Mouse (Mus musculus) hindbrain, embryonic 14.5 days (tissue): ENCODE results near the gene Gm867. TPM values are rescaled to one million over a fixed set of nuclear protein-coding genes. Genes with fewer than 3 reads are reported as not detected.

Experiments used
- ATAC-seq: fragments of 200-750 bp; cut with Nextera tagmentation; 2 replicates; pipeline ENCODE4 v1.8.0; 2017; ENCODE audit warnings: moderate number of reproducible peaks, mild to moderate bottlenecking, moderate TSS enrichment, moderate library complexity; ENCODE audit not compliant: low FRiP score
- DNase-seq: peaks from one replicate; pipeline ENCODE4 v3.0.0-alpha.2; 2015; ENCODE audit warnings: low spot score
- H3K27ac ChIP-seq: fragments of 300-500 bp; sonication (generic); 2 replicates; pipeline ENCODE4 v1.5.1; 2014; ENCODE audit warnings: mild to moderate bottlenecking, moderate library complexity
- H3K27me3 ChIP-seq: fragments of 300-500 bp; sonication (generic); 2 replicates; pipeline ENCODE4 v1.6.1; 2014; ENCODE audit warnings: mild to moderate bottlenecking, low read length, mixed read lengths; ENCODE audit not compliant: control insufficient read depth, insufficient read depth
- H3K36me3 ChIP-seq: fragments of 300-500 bp; sonication (generic); replicated peaks from 2 replicates; pipeline ENCODE4 v1.6.1; 2014; ENCODE audit not compliant: control insufficient read depth, insufficient read depth
- H3K4me1 ChIP-seq: fragments of 300-500 bp; sonication (generic); replicated peaks from 2 replicates; pipeline ENCODE4 v1.6.1; 2014; ENCODE audit warnings: antibody characterized with exemption, low read length, mixed read lengths; ENCODE audit not compliant: control insufficient read depth, insufficient read depth
- H3K4me2 ChIP-seq: fragments of 300-500 bp; sonication (generic); replicated peaks from 2 replicates; pipeline ENCODE4 v1.6.1; 2014; ENCODE audit warnings: mild to moderate bottlenecking, moderate library complexity
- H3K4me3 ChIP-seq: fragments of 300-500 bp; sonication (generic); replicated peaks from 2 replicates; pipeline ENCODE4 v1.5.1; 2014; ENCODE audit warnings: mild to moderate bottlenecking, low read length
- H3K9ac ChIP-seq: fragments of 300-500 bp; sonication (generic); 2 replicates; pipeline ENCODE4 v1.6.1; 2014
- H3K9me3 ChIP-seq: fragments of 300-500 bp; sonication (generic); 2 replicates; pipeline ENCODE4 v1.6.1; 2016; ENCODE audit warnings: low read length; ENCODE audit not compliant: control insufficient read depth
- WGBS: fragments of 180-500 bp; shearing (Covaris S2); extraction: QIAGEN DNeasy Blood & Tissue Kit; methylation state at CpG from one replicate; pipeline ENCODE4 v1.1.7; 2014; 5-methylcytosine and 5-hydroxymethylcytosine counted together
- polyA plus RNA-seq: library from polyadenylated mRNA; unstranded; fragments of >200 nt; fragmentation: Nextera tagmentation; extraction: Ambion mirVana; gene quantifications from 2 replicates; pipeline ENCODE4 v1.2.1, GENCODE M21; 2014

Gm867 gene
- 2.4 and 3.1 TPM in 2 replicates for polyA plus RNA-seq

DNA sequence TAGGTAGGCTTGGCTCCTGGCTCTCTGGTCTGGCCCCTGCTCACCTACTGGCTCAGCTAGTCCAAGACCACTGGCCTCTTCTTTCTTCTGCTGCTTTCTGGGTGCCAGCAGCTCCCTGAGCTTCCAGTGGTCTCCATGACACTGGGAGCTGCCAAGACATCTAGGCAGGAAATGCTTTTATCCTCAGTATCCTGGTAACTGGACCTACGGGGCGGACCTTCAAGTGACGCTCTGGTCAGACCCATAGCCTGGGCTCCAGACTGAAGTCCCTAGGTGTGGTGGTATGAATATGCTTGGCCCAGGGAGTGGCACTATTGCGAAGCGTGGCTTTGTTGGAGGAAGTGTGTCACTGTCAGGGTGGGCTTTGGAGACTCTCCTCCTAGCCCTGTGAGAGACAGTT lies at the start of gene Gm867:
Gene Gm867 (minus strand): TSS at position 153 of the 400 bp plus-strand sequence.
- peaks cover 11% of the 10 kb centered on the region; the same call in 1 of the 2 replicates for H3K27me3 ChIP-seq
- H3K4me3 ChIP-seq, result no peak within 1 kb of the TSS
- no peak within 1 kb of the TSS for H3K27ac ChIP-seq
- H3K4me2 ChIP-seq, result no peak within 1 kb of the TSS
- WGBS, result 61% methylated on average over 5 of the region's 5 CpGs
- H3K9ac ChIP-seq, result no peak within 1 kb of the TSS
- peaks cover 10% of the 10 kb centered on the region; the same call in 1 of the 2 replicates for H3K4me1 ChIP-seq
- H3K36me3 ChIP-seq, result no peaks in the 10 kb centered on the region
- DNase-seq, result no peak
- no peaks in the 10 kb centered on the region for H3K9me3 ChIP-seq
- ATAC-seq, result no peak

DNA sequence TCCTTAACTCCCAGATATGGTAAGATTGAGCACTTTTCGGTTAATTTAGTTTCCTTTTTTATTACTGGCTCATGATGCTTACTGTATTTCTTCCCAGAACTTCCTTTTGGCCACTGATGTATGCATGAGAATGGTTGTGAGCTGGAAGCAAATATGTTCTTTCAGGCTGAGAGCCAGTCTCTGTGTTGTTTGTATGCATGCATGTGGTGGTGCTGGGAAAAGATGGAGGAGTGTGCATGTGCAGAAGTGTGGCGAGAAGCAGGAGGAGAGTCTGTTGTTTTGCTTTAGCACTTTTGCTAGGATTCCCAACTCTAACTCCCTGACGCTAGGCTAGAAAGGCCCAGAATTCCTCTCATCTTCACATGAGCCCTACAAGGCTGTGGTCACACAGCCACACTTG lies 39.0 kb upstream of the Gm867 start:
- ATAC-seq (no peak), DNase-seq (no peak)
- H3K9ac ChIP-seq, result no peak overlapping the region
- no peak overlapping the region for H3K4me3 ChIP-seq
- H3K4me1 ChIP-seq, result no peaks in the 10 kb centered on the region
- no peaks in the 10 kb centered on the region for H3K36me3 ChIP-seq
- H3K9me3 ChIP-seq, result no peaks in the 10 kb centered on the region
- H3K4me2 ChIP-seq, result no peak overlapping the region
- WGBS, result 95% methylated on average over 3 of the region's 3 CpGs
- H3K27ac ChIP-seq, result no peak overlapping the region
- no peaks in the 10 kb centered on the region for H3K27me3 ChIP-seq

DNA sequence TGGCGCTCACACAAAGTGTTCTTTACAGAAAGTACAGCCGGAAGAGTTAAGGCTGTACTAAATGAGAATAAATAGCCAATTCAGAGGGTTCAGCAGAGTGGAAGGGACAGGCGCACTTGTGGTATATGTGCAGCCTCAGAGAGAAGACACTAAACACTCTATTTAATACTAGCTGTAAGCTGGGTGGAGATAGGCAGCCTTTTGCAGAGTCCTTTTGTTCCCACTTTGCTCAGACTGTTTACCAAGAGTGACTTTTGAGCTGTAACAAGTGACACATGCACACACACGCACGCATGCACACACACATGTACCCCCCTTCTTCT lies 38.3 kb upstream of the Gm867 start:
- H3K27ac ChIP-seq, result no peak overlapping the region
- 70% methylated on average over 5 of the region's 5 CpGs for WGBS
- no peak for DNase-seq

DNA sequence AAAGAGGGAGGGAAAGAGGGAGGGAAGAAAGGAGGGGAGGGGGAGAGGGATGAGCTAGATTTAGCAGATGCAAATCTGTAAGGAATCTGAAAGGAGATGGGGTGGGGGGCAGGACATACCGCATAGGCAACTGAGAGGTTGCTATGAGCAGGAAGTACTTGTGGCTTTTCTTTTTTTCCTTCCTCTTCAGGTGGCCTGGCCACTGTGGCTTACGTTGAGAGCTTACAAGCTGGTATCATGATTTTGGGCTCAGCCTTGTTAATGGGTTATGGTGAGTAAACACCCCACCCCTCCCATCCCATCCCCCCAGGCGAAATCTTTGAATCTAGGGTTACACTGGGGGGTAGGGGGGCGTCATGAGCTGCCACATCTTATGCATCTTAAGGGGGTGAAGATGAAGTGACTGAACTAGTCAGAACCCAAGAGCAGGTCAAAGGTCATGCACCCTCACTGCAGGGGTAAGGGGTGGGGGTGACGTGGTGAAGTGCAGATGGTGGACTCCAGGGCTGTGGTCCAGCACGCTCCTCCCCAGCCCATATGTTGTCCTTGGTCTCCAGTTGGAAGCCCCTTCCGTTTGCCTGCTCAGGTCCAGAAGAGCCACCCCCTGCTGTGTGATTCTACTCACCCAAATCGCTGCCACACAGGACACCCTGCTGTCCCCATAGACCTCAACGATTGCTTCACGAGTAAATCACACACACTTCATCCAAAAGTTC lies 37.8 kb upstream of the Gm867 start:
- 49% methylated on average over 10 of the region's 10 CpGs for WGBS
- H3K4me3 ChIP-seq, result no peak overlapping the region
- H3K9ac ChIP-seq, result no peak overlapping the region
- no peak overlapping the region for H3K4me2 ChIP-seq
- ATAC-seq, result no peak
- H3K9me3 ChIP-seq, result no peaks in the 10 kb centered on the region
- no peaks in the 10 kb centered on the region for H3K4me1 ChIP-seq
- H3K27ac ChIP-seq, result no peak overlapping the region
- no peak for DNase-seq
- H3K36me3 ChIP-seq, result no peaks in the 10 kb centered on the region
- H3K27me3 ChIP-seq, result no peaks in the 10 kb centered on the region

More for the DNA sequence above, 38.3 kb upstream of the Gm867 start:
- Histone ChIP-seq H3K4me1 (no peaks in the 10 kb centered on the region), H3K4me3 (no peak overlapping the region), H3K36me3 (no peaks in the 10 kb centered on the region), H3K27me3 (no peaks in the 10 kb centered on the region), H3K4me2 (no peak overlapping the region), H3K9ac (no peak overlapping the region), H3K9me3 (no peaks in the 10 kb centered on the region)
- ATAC-seq, result no peak

DNA sequence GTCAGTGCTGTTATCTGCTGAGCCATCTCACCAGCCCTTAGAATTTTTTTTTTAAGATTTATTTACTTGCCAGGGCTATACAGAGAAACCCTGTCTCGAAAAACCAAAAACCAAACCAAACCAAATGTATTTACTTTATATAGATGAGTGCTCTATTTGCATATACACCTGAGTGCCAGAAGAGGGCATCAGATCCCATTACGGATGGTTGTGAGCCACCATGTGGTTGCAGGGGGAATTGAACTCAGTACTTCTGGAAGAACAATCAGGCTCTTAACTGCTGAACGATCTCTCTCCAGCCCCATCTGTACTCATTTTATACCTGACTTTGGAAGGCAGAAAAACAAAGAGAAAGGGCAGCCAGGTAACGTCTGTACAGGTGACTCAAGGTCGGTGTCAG lies 34.7 kb upstream of the Gm867 start:
- Histone ChIP-seq H3K36me3 (no peaks in the 10 kb centered on the region), H3K4me2 (no peak overlapping the region), H3K9ac (no peak overlapping the region), H3K27ac (no peak overlapping the region), H3K27me3 (no peaks in the 10 kb centered on the region), H3K4me3 (no peak overlapping the region), H3K9me3 (no peaks in the 10 kb centered on the region), H3K4me1 (no peaks in the 10 kb centered on the region)
- WGBS, result 79% methylated on average over 5 of the region's 5 CpGs
- no peak for DNase-seq
- ATAC-seq, result no peak

DNA sequence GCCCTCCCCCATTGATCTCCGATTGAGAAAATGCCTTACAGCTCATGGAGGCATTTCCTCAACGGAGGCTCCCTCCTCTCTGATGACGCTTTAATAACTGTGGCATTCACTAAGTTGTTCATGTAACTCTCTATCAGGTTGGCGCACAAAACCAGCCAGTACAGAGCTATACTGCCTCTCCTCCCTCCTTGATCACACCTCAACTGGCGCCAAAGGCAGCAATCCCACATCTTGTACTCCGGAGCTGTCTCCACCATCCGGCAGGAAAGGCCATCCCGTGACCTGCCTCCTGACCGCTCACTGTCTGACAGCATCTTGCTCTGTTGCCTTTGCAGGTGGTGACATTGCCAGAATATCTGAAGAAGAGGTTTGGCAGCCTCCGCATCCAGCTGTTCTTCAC lies 33.4 kb upstream of the Gm867 start:
- no peak for ATAC-seq
- no peaks in the 10 kb centered on the region for H3K4me1 ChIP-seq
- 92% methylated on average over 10 of the region's 10 CpGs for WGBS

DNA sequence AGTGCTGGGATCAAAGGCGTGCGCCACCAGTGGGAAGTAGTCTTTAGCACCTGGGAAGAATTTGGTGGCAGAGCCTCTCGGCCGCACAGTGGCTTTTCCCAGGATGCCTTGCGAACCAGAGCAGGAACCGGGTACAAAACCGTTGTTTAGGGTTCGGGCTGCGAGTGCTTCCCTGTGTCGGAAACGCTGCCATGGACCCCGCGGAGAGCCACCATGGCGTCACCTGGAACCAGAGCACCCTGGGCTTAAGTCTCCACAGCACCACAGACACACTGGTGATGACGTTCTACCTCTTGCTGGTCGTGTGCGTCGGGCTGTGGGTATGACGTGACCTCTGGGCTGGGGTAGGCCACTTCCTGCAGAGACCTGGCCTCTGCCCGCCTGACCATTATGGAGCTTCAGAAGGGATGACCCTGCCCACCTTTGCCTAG lies 13.9 kb upstream of the Gm867 start, which contains the start of gene Gm5134:
Gene Gm5134 (plus strand): TSS at position 134 of the 431 bp plus-strand sequence.
- 25% methylated on average over 20 of the region's 20 CpGs for WGBS
- DNase-seq (no peak), ATAC-seq (no peak)
- Histone ChIP-seq H3K4me1 (peaks cover 11% of the 10 kb centered on the region), H3K4me2 (peak within 1 kb of the TSS; percentile 38), H3K4me3 (peak within 1 kb of the TSS; percentile 8; the same call in 1 of the 2 replicates), H3K36me3 (no peaks in the 10 kb centered on the region), H3K9ac (no peak within 1 kb of the TSS), H3K27me3 (peaks cover 19% of the 10 kb centered on the region; the same call in 1 of the 2 replicates), H3K27ac (no peak within 1 kb of the TSS), H3K9me3 (no peaks in the 10 kb centered on the region)

More for the DNA sequence above, 33.4 kb upstream of the Gm867 start:
- Histone ChIP-seq H3K4me3 (no peak overlapping the region), H3K9me3 (no peaks in the 10 kb centered on the region), H3K4me2 (no peak overlapping the region), H3K36me3 (no peaks in the 10 kb centered on the region), H3K27me3 (no peaks in the 10 kb centered on the region), H3K9ac (no peak overlapping the region), H3K27ac (no peak overlapping the region)
- DNase-seq, result no peak

DNA sequence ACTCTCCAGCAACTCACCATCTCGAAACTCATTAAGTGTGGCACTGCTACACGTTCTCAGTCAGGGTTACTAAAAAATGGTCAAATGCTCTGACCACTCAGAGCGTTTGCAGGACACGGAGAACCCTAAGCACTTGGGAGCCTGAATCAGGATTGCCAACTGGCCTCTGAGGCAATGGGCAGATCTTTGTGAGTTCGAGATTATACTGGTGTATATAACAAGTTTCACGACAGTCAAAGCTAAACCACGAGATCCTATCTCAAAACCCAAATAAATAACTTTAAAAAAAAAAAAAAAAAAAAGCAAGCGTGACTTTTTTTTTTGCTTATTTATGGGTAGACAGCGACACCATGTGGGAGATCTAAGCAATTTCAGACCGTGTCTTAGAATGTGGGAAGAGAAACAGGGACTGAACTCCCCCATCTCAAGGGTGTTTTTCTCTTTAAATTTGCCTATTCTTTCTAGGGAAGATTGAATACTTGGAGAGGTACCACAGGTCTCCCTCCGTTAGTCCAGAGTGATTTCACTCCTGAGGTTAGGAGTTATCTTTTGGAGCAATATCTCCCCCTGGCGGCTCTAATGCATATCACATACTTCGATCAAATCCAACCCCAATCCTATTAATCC lies 11.1 kb upstream of the Gm867 start:
- peak; percentile 32; the same call in 1 of the 2 replicates for ATAC-seq
- H3K27ac ChIP-seq, result no peak overlapping the region

DNA sequence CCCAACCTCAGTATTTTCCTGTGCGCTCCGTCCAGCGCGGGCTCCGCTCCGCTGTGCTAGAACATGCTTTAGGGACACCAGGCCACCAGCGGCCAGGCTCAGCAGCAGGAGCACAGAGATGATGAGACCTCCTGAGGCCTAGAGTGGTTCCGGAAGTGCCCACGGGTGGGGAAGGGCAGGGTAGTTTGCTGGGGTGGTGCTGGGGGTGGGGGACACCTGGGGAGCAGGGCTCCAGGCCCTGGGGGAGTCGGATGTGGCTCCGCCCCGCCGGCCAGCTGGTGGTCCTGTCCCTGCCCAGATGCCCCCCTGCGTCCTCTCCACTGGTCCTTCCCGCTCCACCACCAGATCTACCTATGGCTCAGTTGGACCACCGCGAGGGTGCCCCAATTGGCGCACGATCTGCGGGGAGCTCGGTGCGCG lies 10.3 kb upstream of the Gm867 start:
- Histone ChIP-seq H3K9ac (peak overlapping the region; percentile 56), H3K4me3 (peak overlapping the region; percentile 37), H3K27me3 (peaks cover 19% of the 10 kb centered on the region; the same call in 1 of the 2 replicates), H3K27ac (no peak overlapping the region), H3K4me2 (peak overlapping the region; percentile 77), H3K36me3 (no peaks in the 10 kb centered on the region), H3K4me1 (peaks cover 11% of the 10 kb centered on the region), H3K9me3 (no peaks in the 10 kb centered on the region)
- peak; percentile 43; the same call in 1 of the 2 replicates for ATAC-seq
- 1% methylated on average over 23 of the region's 23 CpGs for WGBS
- no peak for DNase-seq

More for the DNA sequence above, 11.1 kb upstream of the Gm867 start:
- peak overlapping the region; percentile 56; the same call in 1 of the 2 replicates for H3K9ac ChIP-seq
- H3K27me3 ChIP-seq, result peaks cover 19% of the 10 kb centered on the region; the same call in 1 of the 2 replicates
- H3K4me3 ChIP-seq, result peak overlapping the region; percentile 37
- peak; percentile 79 for DNase-seq
- H3K4me1 ChIP-seq, result peaks cover 11% of the 10 kb centered on the region
- H3K36me3 ChIP-seq, result no peaks in the 10 kb centered on the region
- no peaks in the 10 kb centered on the region for H3K9me3 ChIP-seq
- 5% methylated on average over 13 of the region's 13 CpGs for WGBS
- peak overlapping the region; percentile 77 for H3K4me2 ChIP-seq
